Mouse (Mus musculus): ENCODE data around the gene Tra2b.

DNA sequence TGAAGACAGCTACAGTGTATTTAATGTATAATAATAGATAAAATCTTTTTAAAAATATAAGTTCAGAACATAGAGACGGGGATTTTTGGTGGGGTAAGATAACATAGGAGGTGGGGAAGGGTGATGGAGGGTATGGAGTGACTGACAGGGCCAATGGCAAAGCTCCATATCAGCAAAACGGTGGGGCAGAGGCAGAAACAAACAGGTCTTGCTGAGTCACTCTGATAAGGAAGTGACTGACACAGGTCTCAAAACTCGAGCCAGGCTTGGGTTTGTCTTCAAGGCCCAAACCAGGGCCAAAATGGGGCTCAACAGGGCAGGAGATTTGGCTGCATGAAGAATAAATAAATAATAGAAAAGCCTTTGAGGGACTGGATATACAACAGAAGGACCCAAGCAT is 63.9 kb downstream of the Tra2b start:
- TF ChIP-seq CTCF (IDR thresholded peaks at IDR 0.05; ENCODE audit: low read depth, low read length) = no peak
- TF ChIP-seq POLR2A (IDR thresholded peaks at IDR 0.05; ENCODE audit: extremely low read depth, insufficient read depth, low read length) = no peak
